Mouse (Mus musculus): ENCODE data around the gene Bach1.

DNA sequence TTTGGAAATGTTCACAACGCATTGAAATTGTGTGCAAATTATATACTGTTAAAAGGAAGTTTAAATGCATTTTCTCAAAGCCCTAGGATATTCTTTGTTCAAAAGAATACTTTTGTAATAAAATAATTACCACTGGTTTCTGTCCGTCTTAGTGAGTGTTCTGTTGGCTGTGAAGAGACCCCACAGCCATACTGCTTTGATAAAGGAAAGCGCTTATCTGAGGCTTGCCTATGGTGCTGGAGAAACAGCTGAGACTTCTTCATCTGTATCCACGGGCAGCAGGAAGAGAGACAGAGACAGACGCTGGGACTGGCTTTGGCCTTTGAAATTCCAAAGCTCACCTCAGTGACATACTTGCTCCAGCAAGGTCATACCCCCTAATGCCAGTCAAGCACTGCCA lies 5.5 kb downstream of the Bach1 start:
- no peak for TF ChIP-seq CTCF (IDR thresholded peaks at IDR 0.05; ENCODE audit: extremely low read depth, insufficient read length, insufficient replicate concordance, low read depth, low read length)
- TF ChIP-seq POLR2A (IDR thresholded peaks at IDR 0.05; ENCODE audit: low read depth, low read length): no peak
